Mouse (Mus musculus) forebrain, embryonic 16.5 days (tissue): ENCODE measurements around the gene Aplnr. TPM values are rescaled to one million over a fixed set of nuclear protein-coding genes. Genes with fewer than 3 reads are reported as not detected.

ENCODE experiments used
- ATAC-seq: fragments of 200-750 bp; cut with Nextera tagmentation; 2 replicates; pipeline ENCODE4 v1.8.0; 2017; ENCODE audit warnings: mild to moderate bottlenecking, moderate library complexity
- H3K27ac ChIP-seq: fragments of 300-500 bp; sonication (generic); 2 replicates; pipeline ENCODE4 v1.5.1; 2014; ENCODE audit warnings: low read length, control low read depth
- H3K27me3 ChIP-seq: fragments of 300-500 bp; sonication (generic); replicated peaks from 2 replicates; pipeline ENCODE4 v1.6.1; 2014; ENCODE audit warnings: low read length; ENCODE audit not compliant: control insufficient read depth, insufficient read depth
- H3K36me3 ChIP-seq: fragments of 300-500 bp; sonication (generic); 2 replicates; pipeline ENCODE4 v1.6.1; 2014; ENCODE audit not compliant: control insufficient read depth, insufficient read depth
- H3K4me1 ChIP-seq: fragments of 300-500 bp; sonication (generic); replicated peaks from 2 replicates; pipeline ENCODE4 v1.6.1; 2014; ENCODE audit warnings: low read length; ENCODE audit not compliant: control insufficient read depth, insufficient read depth
- H3K4me2 ChIP-seq: fragments of 300-500 bp; sonication (generic); 2 replicates; pipeline ENCODE4 v1.6.1; 2014; ENCODE audit warnings: mild to moderate bottlenecking, low read length, control low read depth
- H3K4me3 ChIP-seq: fragments of 300-500 bp; sonication (generic); replicated peaks from 2 replicates; pipeline ENCODE4 v1.5.1; 2014; ENCODE audit warnings: mild to moderate bottlenecking, low read length, control low read depth
- H3K9ac ChIP-seq: fragments of 300-500 bp; sonication (generic); replicated peaks from 2 replicates; pipeline ENCODE4 v1.6.1; 2014; ENCODE audit warnings: low read depth, low read length, control low read depth
- H3K9me3 ChIP-seq: fragments of 300-500 bp; sonication (generic); 2 replicates; pipeline ENCODE4 v1.6.1; 2016; ENCODE audit warnings: low read length; ENCODE audit not compliant: control insufficient read depth
- WGBS: fragments of 180-500 bp; shearing (Covaris S2); extraction: QIAGEN DNeasy Blood & Tissue Kit; methylation state at CpG from one replicate; pipeline ENCODE4 v1.1.7; 2014; 5-methylcytosine and 5-hydroxymethylcytosine counted together
- polyA plus RNA-seq: library from polyadenylated mRNA; unstranded; fragments of >200 nt; fragmentation: Nextera tagmentation; extraction: Ambion mirVana; gene quantifications from 2 replicates; pipeline ENCODE4 v1.2.1, GENCODE M21; 2015

Aplnr gene
- 20.7 and 34.3 TPM in 2 replicates for polyA plus RNA-seq

- ATAC-seq: peak; percentile 49; the same call in 1 of the 2 replicates
- Histone ChIP-seq H3K36me3 (no peaks in the 10 kb centered on the region), H3K4me1 (no peaks in the 10 kb centered on the region), H3K27ac (no peak within 1 kb of the TSS), H3K9ac (no peak within 1 kb of the TSS), H3K27me3 (no peaks in the 10 kb centered on the region), H3K4me3 (no peak within 1 kb of the TSS), H3K9me3 (no peaks in the 10 kb centered on the region), H3K4me2 (no peak within 1 kb of the TSS)
- 7% methylated on average over 4 of the region's 4 CpGs for WGBS
These were observed at the start of gene Aplnr for GRCm38 (mm10) chr2:85136089-85136488. Gene Aplnr, plus strand, starts transcription at chr2:85136225.

GRCm38 (mm10) chr2:85088716-85089646, 47.0 kb upstream of the Aplnr start:
- peak; percentile 92 for ATAC-seq

DNA sequence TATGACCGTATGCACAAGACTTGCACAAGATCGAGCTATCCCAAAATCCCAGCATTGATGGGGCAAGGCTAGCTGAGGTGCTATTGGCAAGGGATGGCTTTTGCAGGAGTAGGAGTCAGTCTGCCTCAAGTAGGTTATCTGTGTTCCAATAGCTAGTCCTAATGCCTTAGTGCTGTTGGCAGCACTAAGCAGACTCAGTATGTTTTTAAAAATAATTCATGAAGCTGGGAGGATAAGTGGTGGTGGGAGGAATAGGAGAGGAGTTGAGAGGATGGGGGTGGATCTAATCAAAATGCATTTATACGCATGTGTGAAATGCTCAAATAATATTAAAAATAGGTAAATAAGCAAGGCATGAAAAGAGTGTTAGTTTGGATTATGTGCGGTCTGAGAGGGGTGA, 44.7 kb upstream of the Aplnr start:
- H3K27me3 ChIP-seq: no peaks in the 10 kb centered on the region
- H3K9me3 ChIP-seq: no peaks in the 10 kb centered on the region
- H3K9ac ChIP-seq: no peak overlapping the region
- no peaks in the 10 kb centered on the region for H3K36me3 ChIP-seq
- no peak overlapping the region for H3K27ac ChIP-seq
- peaks cover 8% of the 10 kb centered on the region; the same call in 1 of the 2 replicates for H3K4me1 ChIP-seq
- H3K4me3 ChIP-seq: no peak overlapping the region
- WGBS: 96% methylated on average over 4 of the region's 4 CpGs
- no peak overlapping the region for H3K4me2 ChIP-seq
- no peak for ATAC-seq

More at GRCm38 (mm10) chr2:85088716-85089646, 47.0 kb upstream of the Aplnr start:
- H3K4me3 ChIP-seq: no peak overlapping the region
- no peak overlapping the region for H3K9ac ChIP-seq
- no peak overlapping the region for H3K27ac ChIP-seq
- WGBS: 33% methylated on average over 11 of the region's 11 CpGs
- H3K36me3 ChIP-seq: no peaks in the 10 kb centered on the region
- no peak overlapping the region for H3K4me2 ChIP-seq
- H3K9me3 ChIP-seq: no peaks in the 10 kb centered on the region
- no peaks in the 10 kb centered on the region for H3K27me3 ChIP-seq
- peaks cover 8% of the 10 kb centered on the region; the same call in 1 of the 2 replicates for H3K4me1 ChIP-seq

DNA sequence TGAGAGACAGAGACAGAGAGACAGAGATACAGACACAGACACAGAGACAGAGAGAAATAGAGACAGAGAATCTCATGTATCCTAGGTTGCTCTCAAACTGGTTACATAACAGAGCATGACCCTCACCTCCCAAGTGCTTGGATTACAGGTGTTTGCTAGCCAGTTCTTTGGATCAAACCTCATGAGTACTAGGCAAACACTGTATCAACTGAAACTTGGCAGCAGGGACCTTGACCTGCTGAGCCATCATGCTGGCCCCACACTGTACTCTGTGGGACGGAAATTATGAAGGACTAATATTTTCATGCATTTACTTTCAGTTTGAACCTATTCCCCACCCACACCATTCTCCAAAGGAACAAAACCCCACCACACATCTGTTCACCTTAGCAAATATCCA, 42.6 kb upstream of the Aplnr start:
- H3K4me3 ChIP-seq: no peak overlapping the region
- H3K4me2 ChIP-seq: no peak overlapping the region
- no peaks in the 10 kb centered on the region for H3K36me3 ChIP-seq
- H3K9ac ChIP-seq: no peak overlapping the region
- H3K27ac ChIP-seq: no peak overlapping the region
- H3K9me3 ChIP-seq: no peaks in the 10 kb centered on the region
- no peak for ATAC-seq
- WGBS: 90% methylated on average over 1 of the region's 1 CpGs
- H3K27me3 ChIP-seq: no peaks in the 10 kb centered on the region
- H3K4me1 ChIP-seq: peaks cover 8% of the 10 kb centered on the region; the same call in 1 of the 2 replicates

DNA sequence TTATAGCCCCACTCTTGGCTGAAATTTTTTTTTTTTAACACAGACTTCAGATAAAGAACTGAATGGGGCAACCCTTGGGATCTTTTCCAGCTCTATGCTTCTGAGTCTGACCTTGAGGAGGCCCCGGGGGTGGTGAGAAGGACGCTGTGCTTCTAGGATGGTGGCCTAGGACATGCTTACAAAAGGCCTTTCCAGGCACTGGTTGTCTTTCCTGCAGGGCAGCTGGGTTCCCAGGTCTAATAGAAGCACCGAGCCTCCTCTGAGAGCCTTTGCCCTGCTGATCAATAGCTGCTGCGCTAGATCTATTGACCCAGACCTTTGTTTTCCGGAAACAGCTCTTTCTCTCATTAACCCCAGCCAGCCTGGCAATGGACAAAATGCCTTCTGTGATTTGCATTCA, 40.1 kb upstream of the Aplnr start:
- Histone ChIP-seq H3K9ac (no peak overlapping the region), H3K27ac (no peak overlapping the region), H3K27me3 (no peaks in the 10 kb centered on the region), H3K9me3 (no peaks in the 10 kb centered on the region), H3K4me2 (no peak overlapping the region), H3K36me3 (no peaks in the 10 kb centered on the region), H3K4me3 (no peak overlapping the region), H3K4me1 (no peaks in the 10 kb centered on the region)
- no peak for ATAC-seq
- WGBS: 10% methylated on average over 5 of the region's 5 CpGs

DNA sequence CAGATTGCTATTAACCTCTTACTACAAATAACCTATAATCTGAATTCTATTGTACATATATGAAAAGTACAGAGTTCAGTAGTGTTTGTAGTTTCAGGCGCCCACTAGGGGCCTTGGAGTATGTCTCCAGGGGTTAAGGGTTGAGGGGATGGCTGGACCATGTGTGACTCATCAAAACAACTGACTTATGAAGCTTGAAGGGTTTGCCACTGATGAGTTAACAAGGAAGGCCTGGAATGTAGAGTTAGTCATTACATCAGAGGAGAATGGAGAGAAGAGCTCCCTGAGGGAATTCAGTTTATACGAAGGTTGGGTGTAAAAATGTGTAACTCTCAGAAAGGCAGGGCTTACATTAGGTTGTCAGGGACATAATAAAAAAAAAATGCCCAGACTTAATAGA, 38.0 kb upstream of the Aplnr start:
- WGBS: 91% methylated on average over 2 of the region's 2 CpGs
- H3K9ac ChIP-seq: no peak overlapping the region
- peaks cover 4% of the 10 kb centered on the region; the same call in 1 of the 2 replicates for H3K9me3 ChIP-seq
- no peak overlapping the region for H3K27ac ChIP-seq
- no peak overlapping the region for H3K4me2 ChIP-seq
- no peaks in the 10 kb centered on the region for H3K4me1 ChIP-seq
- H3K4me3 ChIP-seq: no peak overlapping the region
- no peaks in the 10 kb centered on the region for H3K36me3 ChIP-seq
- ATAC-seq: no peak
- no peaks in the 10 kb centered on the region for H3K27me3 ChIP-seq

- no peak overlapping the region for H3K9ac ChIP-seq
- no peak overlapping the region for H3K27ac ChIP-seq
- no peak overlapping the region for H3K4me2 ChIP-seq
- H3K27me3 ChIP-seq: no peaks in the 10 kb centered on the region
- 81% methylated on average over 7 of the region's 7 CpGs for WGBS
- no peak overlapping the region for H3K4me3 ChIP-seq
- H3K9me3 ChIP-seq: peaks cover 4% of the 10 kb centered on the region; the same call in 1 of the 2 replicates
- no peaks in the 10 kb centered on the region for H3K36me3 ChIP-seq
- H3K4me1 ChIP-seq: no peaks in the 10 kb centered on the region
- no peak for ATAC-seq
These were observed 37.1 kb upstream of the Aplnr start for GRCm38 (mm10) chr2:85098824-85099511.

DNA sequence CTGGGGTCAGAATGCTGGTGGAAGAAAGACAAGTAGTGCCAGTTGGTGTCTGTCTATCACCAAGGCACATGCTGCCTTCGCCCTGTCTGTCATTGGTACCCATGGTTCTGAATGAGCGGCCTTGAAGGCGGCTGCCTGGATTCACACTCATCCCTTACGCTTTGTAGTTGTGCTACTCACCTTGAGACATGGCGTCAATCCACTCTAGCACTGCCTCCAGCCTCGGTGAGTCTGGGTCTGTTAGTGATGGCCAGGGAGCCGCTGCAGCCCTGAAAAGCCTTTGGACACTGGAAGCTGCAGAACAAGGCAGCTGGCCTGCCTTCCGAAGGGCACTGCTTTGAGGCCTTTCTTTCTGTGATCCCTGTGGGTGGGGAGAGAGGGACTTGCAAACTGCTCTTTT, 32.8 kb upstream of the Aplnr start:
- WGBS: 80% methylated on average over 8 of the region's 8 CpGs
- Histone ChIP-seq H3K4me2 (no peak overlapping the region), H3K27ac (no peak overlapping the region), H3K9ac (no peak overlapping the region), H3K4me1 (no peaks in the 10 kb centered on the region), H3K36me3 (no peaks in the 10 kb centered on the region), H3K4me3 (no peak overlapping the region), H3K27me3 (no peaks in the 10 kb centered on the region), H3K9me3 (peaks cover 4% of the 10 kb centered on the region; the same call in 1 of the 2 replicates)
- ATAC-seq: no peak; the same call in none of the 2 replicates

DNA sequence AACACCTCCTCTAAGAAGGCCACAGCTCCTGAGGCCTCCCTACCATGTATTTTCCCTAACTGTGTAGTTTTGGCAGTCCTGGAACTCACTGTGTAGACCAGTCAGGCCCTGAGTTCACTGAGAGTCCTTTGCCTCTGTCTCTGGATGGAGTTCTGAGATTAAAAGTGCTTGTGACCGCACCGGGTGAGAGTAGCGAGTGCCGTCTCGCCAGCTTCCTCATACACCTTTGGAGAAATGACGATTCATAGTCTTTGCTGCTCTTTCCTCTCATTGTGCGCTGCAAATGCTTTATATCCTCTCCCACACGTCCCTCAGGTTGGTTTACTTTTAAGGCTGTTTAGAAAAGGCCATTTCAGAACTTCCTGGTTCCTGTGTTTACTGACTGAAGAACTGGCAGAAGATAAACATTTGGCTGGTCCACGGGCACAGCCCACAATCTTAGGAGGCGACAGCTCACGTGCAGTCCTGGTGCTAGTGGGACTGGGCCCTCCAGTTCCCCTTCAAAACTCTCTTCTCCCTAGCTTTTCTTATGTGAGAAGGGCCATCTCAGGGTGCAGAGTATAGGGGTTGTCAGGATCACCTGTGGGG, 30.5 kb upstream of the Aplnr start:
- WGBS: 86% methylated on average over 11 of the region's 11 CpGs
- no peak for ATAC-seq

More for the DNA sequence above, 30.5 kb upstream of the Aplnr start:
- no peaks in the 10 kb centered on the region for H3K36me3 ChIP-seq
- H3K9me3 ChIP-seq: peaks cover 4% of the 10 kb centered on the region; the same call in 1 of the 2 replicates
- H3K4me3 ChIP-seq: no peak overlapping the region
- no peak overlapping the region for H3K4me2 ChIP-seq
- no peaks in the 10 kb centered on the region for H3K27me3 ChIP-seq
- H3K9ac ChIP-seq: no peak overlapping the region
- H3K4me1 ChIP-seq: no peaks in the 10 kb centered on the region
- H3K27ac ChIP-seq: no peak overlapping the region
